Mouse (Mus musculus): ENCODE results near the gene Zfp879. TPM values are rescaled to one million over a fixed set of nuclear protein-coding genes. Genes with fewer than 3 reads are reported as not detected.

The Zfp879 gene
- total RNA-seq, 2 experiments from 2014 or later: 0.57 to 1.5 TPM

Other genes starting within 250 kb of the Zfp879 start
- gene Adamts2, start 239.5 kb downstream of the Zfp879 start, total RNA-seq (2021): 10 to 100 TPM; 17.6 to 19.4 TPM
- 1 to 10 TPM; 8.2 to 9.5 TPM for gene Zfp354c, start 13.8 kb downstream of the Zfp879 start, total RNA-seq (2021)
- under 1 TPM; 0.21 to 0.24 TPM for gene Grm6, start 9.1 kb upstream of the Zfp879 start, total RNA-seq (2021)
- gene Zfp454, start 46.1 kb upstream of the Zfp879 start, total RNA-seq (2021): 1 to 10 TPM; 2.2 to 4.8 TPM
- gene Zfp2, start 74.6 kb upstream of the Zfp879 start, total RNA-seq (2021): 1 to 10 TPM; 4.9 to 7.0 TPM
- 1 to 10 TPM; 1.4 to 2.6 TPM for gene Zfp354b, start 90.1 kb upstream of the Zfp879 start, total RNA-seq (2021)
- gene 4933414I15Rik, start 102.2 kb upstream of the Zfp879 start, total RNA-seq (2021): not detected
- gene Prop1, start 112.2 kb upstream of the Zfp879 start, total RNA-seq (2021): not detected
- not detected for gene Olfr1378, start 125.0 kb upstream of the Zfp879 start, total RNA-seq (2021)
- not detected for gene Olfr1377, start 140.4 kb upstream of the Zfp879 start, total RNA-seq (2021)
- not detected for gene Olfr51, start 162.0 kb upstream of the Zfp879 start, total RNA-seq (2021)
- gene Olfr54, start 172.7 kb upstream of the Zfp879 start, total RNA-seq (2021): under 1 TPM; 0.09 to 0.33 TPM
- gene Olfr1375, start 206.6 kb upstream of the Zfp879 start, total RNA-seq (2021): not detected
- gene Zfp354a, start 217.7 kb upstream of the Zfp879 start, total RNA-seq (2021): 1 to 10 TPM; 4.5 to 5.8 TPM

All from adrenal gland, postnatal 10 days (tissue).